ENCODE assay signal across 8 mouse cellular contexts in genomic region chr1:94078835-94079440, GRCm38 (mm10). TPM values are rescaled to one million over a fixed set of nuclear protein-coding genes. Genes with fewer than 3 reads are reported as not detected.
DNase-seq lines count a peak whose midpoint lies in the region; ATAC-seq lines count a peak whose summit lies in the region.

No protein-coding gene starts in this region.

- no peaks in the 10 kb centered on the region for H3K4me1 ChIP-seq in embryonic facial prominence, embryonic 12.5 days
- no peaks in the 10 kb centered on the region for H3K4me1 ChIP-seq in heart, embryonic 10.5 days
- H3K4me1 ChIP-seq in kidney, embryonic 16.5 days (ENCODE audit: insufficient read depth, low read length): no peaks in the 10 kb centered on the region
- no peaks in the 10 kb centered on the region for H3K4me1 ChIP-seq in stomach, embryonic 14.5 days (ENCODE audit: control insufficient read depth, insufficient read depth, low read length)

- ATAC-seq in embryonic facial prominence, embryonic 12.5 days (ENCODE audit: insufficient number of reproducible peaks, insufficient read depth, low FRiP score, low TSS enrichment): peak; percentile 62; the same call in 1 of the 2 replicates
- peak; percentile 93 for ATAC-seq in kidney, embryonic 16.5 days (ENCODE audit: low FRiP score, low TSS enrichment)
- ATAC-seq in stomach, embryonic 14.5 days (ENCODE audit: insufficient number of reproducible peaks, insufficient read depth, low FRiP score, low read depth): peak; percentile 73

- 5% methylated on average over 9 of the region's 9 CpGs for WGBS in embryonic facial prominence, embryonic 12.5 days
- WGBS in heart, embryonic 10.5 days: 3% methylated on average over 9 of the region's 9 CpGs
- 2% methylated on average over 9 of the region's 9 CpGs for WGBS in kidney, embryonic 16.5 days
- WGBS in stomach, embryonic 14.5 days: 4% methylated on average over 9 of the region's 9 CpGs

- no peaks in the 10 kb centered on the region for H3K36me3 ChIP-seq in embryonic facial prominence, embryonic 12.5 days
- H3K36me3 ChIP-seq in heart, embryonic 10.5 days: no peaks in the 10 kb centered on the region
- no peaks in the 10 kb centered on the region for H3K36me3 ChIP-seq in kidney, embryonic 16.5 days (ENCODE audit: insufficient read depth, low read length)
- no peaks in the 10 kb centered on the region for H3K36me3 ChIP-seq in stomach, embryonic 14.5 days (ENCODE audit: control insufficient read depth, insufficient read depth, low read length)

- H3K9ac ChIP-seq in embryonic facial prominence, embryonic 12.5 days: no peak overlapping the region
- no peak overlapping the region for H3K9ac ChIP-seq in kidney, embryonic 16.5 days (replicated peaks; ENCODE audit: low read length)
- H3K9ac ChIP-seq in stomach, embryonic 14.5 days (replicated peaks; ENCODE audit: low read depth, low read length): no peak overlapping the region

- H3K27ac ChIP-seq in embryonic facial prominence, embryonic 12.5 days: no peak overlapping the region
- H3K27ac ChIP-seq in heart, embryonic 10.5 days: no peak overlapping the region
- no peak overlapping the region for H3K27ac ChIP-seq in kidney, embryonic 16.5 days (ENCODE audit: low read length)
- no peak overlapping the region for H3K27ac ChIP-seq in stomach, embryonic 14.5 days (ENCODE audit: low read length)

- H3K9me3 ChIP-seq in embryonic facial prominence, embryonic 12.5 days: no peaks in the 10 kb centered on the region
- no peaks in the 10 kb centered on the region for H3K9me3 ChIP-seq in heart, embryonic 10.5 days
- H3K9me3 ChIP-seq in kidney, embryonic 16.5 days (ENCODE audit: low read length): no peaks in the 10 kb centered on the region
- H3K9me3 ChIP-seq in stomach, embryonic 14.5 days (ENCODE audit: control insufficient read depth, low read depth, low read length): no peaks in the 10 kb centered on the region

- peak; percentile 42 for DNase-seq in 3134 (ENCODE audit: extremely low read depth, insufficient read length, low spot score)
- peak; percentile 90 for DNase-seq in adrenal gland, postnatal 14 days
- DNase-seq in heart, embryonic 10.5 days (ENCODE audit: low spot score): peak; percentile 88
- peak; percentile 74 for DNase-seq in liver
- peak; percentile 74 to 80 for DNase-seq in natural killer cell, adult 2 months (ENCODE audit: low spot score in 2 of 2)

- H3K27me3 ChIP-seq in embryonic facial prominence, embryonic 12.5 days: no peaks in the 10 kb centered on the region
- peaks cover 14% of the 10 kb centered on the region for H3K27me3 ChIP-seq in heart, embryonic 10.5 days (ENCODE audit: insufficient read depth, poor library complexity, severe bottlenecking)
- H3K27me3 ChIP-seq in kidney, embryonic 16.5 days (ENCODE audit: insufficient read depth, low read length): no peaks in the 10 kb centered on the region
- no peaks in the 10 kb centered on the region for H3K27me3 ChIP-seq in stomach, embryonic 14.5 days (ENCODE audit: control insufficient read depth, insufficient read depth, low read length)

- no peak overlapping the region for H3K4me3 ChIP-seq in embryonic facial prominence, embryonic 12.5 days
- H3K4me3 ChIP-seq in heart, embryonic 10.5 days: no peak overlapping the region
- no peak overlapping the region for H3K4me3 ChIP-seq in kidney, embryonic 16.5 days (ENCODE audit: low read length)
- no peak overlapping the region for H3K4me3 ChIP-seq in stomach, embryonic 14.5 days (ENCODE audit: low read depth, low read length)

- H3K4me2 ChIP-seq in embryonic facial prominence, embryonic 12.5 days (replicated peaks): no peak overlapping the region
- H3K4me2 ChIP-seq in kidney, embryonic 16.5 days (replicated peaks; ENCODE audit: low read depth, low read length): no peak overlapping the region
- H3K4me2 ChIP-seq in stomach, embryonic 14.5 days (replicated peaks; ENCODE audit: low read depth, low read length): no peak overlapping the region

RNA-seq across cellular contexts. Expression of gene Pdcd1, which starts 26.6 kb away (rescaled TPM):
- total RNA-seq in adrenal gland, postnatal 14 days (2021): 0.30 TPM in 1 of 2 replicates, not detected in the other
- not detected in 2 replicates for polyA plus RNA-seq in embryonic facial prominence, embryonic 12.5 days (2016; fragmentation: Nextera tagmentation; extraction: Ambion mirVana)
- polyA plus RNA-seq in heart, embryonic 10.5 days (2016; fragmentation: Nextera tagmentation; extraction: Ambion mirVana): not detected in 2 replicates
- polyA plus RNA-seq in kidney, embryonic 16.5 days (2015; fragmentation: Nextera tagmentation; extraction: Ambion mirVana): not detected in 2 replicates
- polyA plus RNA-seq in stomach, embryonic 14.5 days (2014; fragmentation: Nextera tagmentation; extraction: Ambion mirVana): not detected in 2 replicates

RNA-seq across cellular contexts. Expression of gene Neu4, which starts 58.7 kb away (rescaled TPM):
- not detected in 2 replicates for total RNA-seq in adrenal gland, postnatal 14 days (2021)
- not detected in 2 replicates for polyA plus RNA-seq in embryonic facial prominence, embryonic 12.5 days (2016; fragmentation: Nextera tagmentation; extraction: Ambion mirVana)
- polyA plus RNA-seq in heart, embryonic 10.5 days (2016; fragmentation: Nextera tagmentation; extraction: Ambion mirVana): not detected in 2 replicates
- not detected in 2 replicates for polyA plus RNA-seq in kidney, embryonic 16.5 days (2015; fragmentation: Nextera tagmentation; extraction: Ambion mirVana)
- not detected in 2 replicates for polyA plus RNA-seq in stomach, embryonic 14.5 days (2014; fragmentation: Nextera tagmentation; extraction: Ambion mirVana)
